Mouse (Mus musculus) stomach, embryonic 15.5 days (tissue): ENCODE data around the gene Hmgcll1. TPM values are rescaled to one million over a fixed set of nuclear protein-coding genes. Genes with fewer than 3 reads are reported as not detected.
A peak's percentile ranks its signal among the peaks of the same experiment; 100 is the strongest.

ENCODE experiments used
- ATAC-seq: fragments of 200-750 bp; cut with Nextera tagmentation; 2 replicates; pipeline ENCODE4 v1.8.0; 2017; ENCODE audit warnings: low read depth, moderate number of reproducible peaks, moderate TSS enrichment; ENCODE audit not compliant: insufficient read depth, low FRiP score
- H3K27ac ChIP-seq: fragments of 300-500 bp; sonication (generic); 2 replicates; pipeline ENCODE4 v1.5.1; 2015; ENCODE audit warnings: mild to moderate bottlenecking, inconsistent platforms
- H3K27me3 ChIP-seq: fragments of 300-500 bp; sonication (generic); replicated peaks from 2 replicates; pipeline ENCODE4 v1.6.1; 2015; ENCODE audit warnings: inconsistent platforms
- H3K36me3 ChIP-seq: fragments of 300-500 bp; sonication (generic); 2 replicates; pipeline ENCODE4 v1.6.1; 2015; ENCODE audit warnings: inconsistent platforms
- H3K4me1 ChIP-seq: fragments of 300-500 bp; sonication (generic); 2 replicates; pipeline ENCODE4 v1.6.1; 2015; ENCODE audit warnings: inconsistent platforms
- H3K4me2 ChIP-seq: fragments of 300-500 bp; sonication (generic); 2 replicates; pipeline ENCODE4 v1.6.1; 2015; ENCODE audit warnings: mild to moderate bottlenecking, inconsistent platforms
- H3K4me3 ChIP-seq: fragments of 300-500 bp; sonication (generic); replicated peaks from 2 replicates; pipeline ENCODE4 v1.5.1; 2015; ENCODE audit warnings: inconsistent platforms
- H3K9ac ChIP-seq: fragments of 300-500 bp; sonication (generic); 2 replicates; pipeline ENCODE4 v1.6.1; 2015; ENCODE audit warnings: inconsistent platforms
- H3K9me3 ChIP-seq: fragments of 300-500 bp; sonication (generic); 2 replicates; pipeline ENCODE4 v1.6.1; 2016; ENCODE audit warnings: inconsistent platforms
- WGBS: fragments of 180-500 bp; shearing (Covaris S2); methylation state at CpG from one replicate; pipeline ENCODE4 v1.1.7; 2015; 5-methylcytosine and 5-hydroxymethylcytosine counted together
- polyA plus RNA-seq: library from polyadenylated mRNA; unstranded; fragments of >200 nt; fragmentation: Nextera tagmentation; extraction: Ambion mirVana; gene quantifications from 2 replicates; pipeline ENCODE4 v1.2.1, GENCODE M21; 2015

The Hmgcll1 gene
- 3.2 and 4.4 TPM in 2 replicates for polyA plus RNA-seq

GRCm38 (mm10) chr9:76014631-76015531 is at the start of gene Hmgcll1:
TSS of gene Hmgcll1 (plus strand) at chr9:76014855.
- peak within 1 kb of the TSS; percentile 81 for H3K4me2 ChIP-seq
- H3K27me3 ChIP-seq: no peaks in the 10 kb centered on the region
- 7% methylated on average over 40 of the region's 40 CpGs for WGBS
- H3K4me1 ChIP-seq: 0 out of 2 replicates have a peak, but pooled peaks cover 8% of the 10 kb centered on the region
- H3K4me3 ChIP-seq: peak within 1 kb of the TSS; percentile 49
- no peaks in the 10 kb centered on the region for H3K9me3 ChIP-seq
- peak; percentile 73; the same call in 1 of the 2 replicates for ATAC-seq
- H3K27ac ChIP-seq: peak within 1 kb of the TSS; percentile 42
- no peaks in the 10 kb centered on the region for H3K36me3 ChIP-seq
- H3K9ac ChIP-seq: peak within 1 kb of the TSS; percentile 35; the same call in 1 of the 2 replicates

GRCm38 (mm10) chr9:75980097-75980496 is 34.6 kb upstream of the Hmgcll1 start:
- H3K27ac ChIP-seq: no peak overlapping the region
- no peak overlapping the region for H3K9ac ChIP-seq
- no peaks in the 10 kb centered on the region for H3K9me3 ChIP-seq
- H3K27me3 ChIP-seq: no peaks in the 10 kb centered on the region
- WGBS: 57% methylated on average over 1 of the region's 1 CpGs
- peak; percentile 92 for ATAC-seq
- H3K4me1 ChIP-seq: no peaks in the 10 kb centered on the region
- H3K4me3 ChIP-seq: no peak overlapping the region
- no peak overlapping the region for H3K4me2 ChIP-seq
- H3K36me3 ChIP-seq: no peaks in the 10 kb centered on the region

DNA sequence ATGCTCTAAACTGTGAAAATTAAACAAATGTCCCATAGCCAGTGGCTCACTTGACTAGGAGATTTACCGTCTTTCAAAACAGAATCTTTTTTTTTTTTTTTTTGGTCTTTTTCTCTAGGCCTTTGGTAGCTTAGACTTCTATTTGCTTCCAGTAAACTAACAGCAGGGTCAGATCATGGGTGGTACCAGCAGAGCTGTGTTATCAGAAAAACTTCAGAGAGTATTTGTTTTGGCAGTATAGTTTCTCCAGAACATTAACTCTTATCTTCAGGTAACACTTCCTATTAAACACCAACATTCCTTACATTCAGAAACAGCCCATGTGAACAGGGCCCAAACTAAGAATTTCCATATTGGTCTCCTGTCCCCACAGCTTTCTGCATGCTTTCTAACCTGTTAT is 33.5 kb upstream of the Hmgcll1 start:
- WGBS: 58% methylated on average over 1 of the region's 1 CpGs
- Histone ChIP-seq H3K27ac (no peak overlapping the region), H3K4me1 (no peaks in the 10 kb centered on the region), H3K4me3 (no peak overlapping the region), H3K9ac (no peak overlapping the region), H3K36me3 (no peaks in the 10 kb centered on the region), H3K27me3 (no peaks in the 10 kb centered on the region), H3K4me2 (no peak overlapping the region), H3K9me3 (no peaks in the 10 kb centered on the region)
- peak; percentile 83 for ATAC-seq

- no peaks in the 10 kb centered on the region for H3K36me3 ChIP-seq
- H3K9me3 ChIP-seq: no peaks in the 10 kb centered on the region
- WGBS: 59% methylated on average over 4 of the region's 4 CpGs
- ATAC-seq: no peak
- H3K27me3 ChIP-seq: no peaks in the 10 kb centered on the region
- H3K9ac ChIP-seq: no peak overlapping the region
- H3K27ac ChIP-seq: no peak overlapping the region
- no peak overlapping the region for H3K4me3 ChIP-seq
- no peak overlapping the region for H3K4me2 ChIP-seq
- H3K4me1 ChIP-seq: no peaks in the 10 kb centered on the region
Measured at GRCm38 (mm10) chr9:75989491-75989890, 25.2 kb upstream of the Hmgcll1 start.

GRCm38 (mm10) chr9:75998791-75999350 is 15.8 kb upstream of the Hmgcll1 start:
- no peaks in the 10 kb centered on the region for H3K4me1 ChIP-seq
- no peaks in the 10 kb centered on the region for H3K36me3 ChIP-seq
- no peak overlapping the region for H3K4me3 ChIP-seq
- no peaks in the 10 kb centered on the region for H3K27me3 ChIP-seq
- no peak overlapping the region for H3K27ac ChIP-seq
- no peak overlapping the region for H3K4me2 ChIP-seq
- no peak for ATAC-seq
- 36% methylated on average over 2 of the region's 2 CpGs for WGBS
- H3K9ac ChIP-seq: no peak overlapping the region
- no peaks in the 10 kb centered on the region for H3K9me3 ChIP-seq

GRCm38 (mm10) chr9:76000876-76001858 is 13.5 kb upstream of the Hmgcll1 start:
- ATAC-seq: no peak
- H3K27me3 ChIP-seq: no peaks in the 10 kb centered on the region
- no peak overlapping the region for H3K27ac ChIP-seq
- WGBS: 72% methylated on average over 10 of the region's 10 CpGs
- no peaks in the 10 kb centered on the region for H3K36me3 ChIP-seq
- no peak overlapping the region for H3K4me3 ChIP-seq
- H3K9ac ChIP-seq: no peak overlapping the region
- no peaks in the 10 kb centered on the region for H3K9me3 ChIP-seq
- H3K4me1 ChIP-seq: no peaks in the 10 kb centered on the region
- no peak overlapping the region for H3K4me2 ChIP-seq

GRCm38 (mm10) chr9:76003066-76003465 is 11.6 kb upstream of the Hmgcll1 start:
- no peak for ATAC-seq
- H3K27ac ChIP-seq: no peak overlapping the region
- H3K4me2 ChIP-seq: no peak overlapping the region
- no peaks in the 10 kb centered on the region; the same call in 1 of the 2 replicates for H3K4me1 ChIP-seq
- H3K36me3 ChIP-seq: no peaks in the 10 kb centered on the region
- no peak overlapping the region for H3K4me3 ChIP-seq
- no peak overlapping the region for H3K9ac ChIP-seq
- no peaks in the 10 kb centered on the region for H3K9me3 ChIP-seq
- 40% methylated on average over 3 of the region's 3 CpGs for WGBS
- H3K27me3 ChIP-seq: no peaks in the 10 kb centered on the region

- Histone ChIP-seq H3K36me3 (no peaks in the 10 kb centered on the region), H3K4me3 (no peak overlapping the region), H3K4me1 (no peaks in the 10 kb centered on the region; the same call in 1 of the 2 replicates), H3K27me3 (no peaks in the 10 kb centered on the region), H3K9me3 (no peaks in the 10 kb centered on the region), H3K9ac (no peak overlapping the region), H3K27ac (no peak overlapping the region), H3K4me2 (no peak overlapping the region)
- no peak for ATAC-seq
- WGBS: 21% methylated on average over 6 of the region's 6 CpGs
Measured at GRCm38 (mm10) chr9:76003637-76004036, 11.0 kb upstream of the Hmgcll1 start.

DNA sequence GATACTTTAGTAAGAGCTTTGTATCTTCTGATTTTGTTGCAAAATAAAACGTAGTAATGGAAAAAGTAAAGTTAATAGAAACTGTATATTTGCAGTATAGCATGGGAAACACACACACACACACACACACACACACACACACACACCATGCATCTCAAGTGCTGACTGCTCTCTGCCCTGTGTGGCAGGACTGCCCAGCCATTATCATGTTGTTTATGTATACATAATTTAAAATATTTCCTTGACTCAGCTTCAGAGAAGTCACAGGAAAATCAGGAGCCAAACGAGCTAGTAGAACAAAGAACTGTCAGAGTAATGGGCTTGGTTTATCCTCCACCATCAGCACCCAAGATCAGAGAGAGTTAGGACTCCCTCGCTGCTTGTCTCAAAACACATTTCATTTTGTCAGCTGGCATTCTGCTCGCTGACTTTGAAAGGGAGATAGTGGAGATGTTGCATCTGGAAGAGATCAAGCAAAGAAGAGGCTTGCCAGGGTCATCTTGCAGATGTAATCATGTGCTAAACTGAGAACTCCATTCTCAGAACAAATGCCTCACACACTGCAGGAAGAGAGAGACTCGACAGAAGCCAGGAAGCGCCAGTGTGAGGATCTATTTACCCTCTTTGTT is 7.2 kb upstream of the Hmgcll1 start:
- H3K4me2 ChIP-seq: no peak overlapping the region
- WGBS: 28% methylated on average over 6 of the region's 6 CpGs
- no peaks in the 10 kb centered on the region for H3K36me3 ChIP-seq
- no peak overlapping the region for H3K9ac ChIP-seq
- H3K4me1 ChIP-seq: no peaks in the 10 kb centered on the region; the same call in 1 of the 2 replicates
- no peak overlapping the region for H3K27ac ChIP-seq
- no peak overlapping the region for H3K4me3 ChIP-seq
- ATAC-seq: no peak
- no peaks in the 10 kb centered on the region for H3K9me3 ChIP-seq
- no peaks in the 10 kb centered on the region for H3K27me3 ChIP-seq

GRCm38 (mm10) chr9:76013789-76014188 is 866 bp upstream of the Hmgcll1 start:
- 62% methylated on average over 6 of the region's 6 CpGs for WGBS
- Histone ChIP-seq H3K4me3 (no peak overlapping the region), H3K27me3 (no peaks in the 10 kb centered on the region), H3K27ac (no peak overlapping the region), H3K9me3 (no peaks in the 10 kb centered on the region), H3K4me2 (no peak overlapping the region), H3K36me3 (no peaks in the 10 kb centered on the region), H3K4me1 (0 out of 2 replicates have a peak, but pooled peaks cover 8% of the 10 kb centered on the region), H3K9ac (no peak overlapping the region)
- no peak for ATAC-seq

DNA sequence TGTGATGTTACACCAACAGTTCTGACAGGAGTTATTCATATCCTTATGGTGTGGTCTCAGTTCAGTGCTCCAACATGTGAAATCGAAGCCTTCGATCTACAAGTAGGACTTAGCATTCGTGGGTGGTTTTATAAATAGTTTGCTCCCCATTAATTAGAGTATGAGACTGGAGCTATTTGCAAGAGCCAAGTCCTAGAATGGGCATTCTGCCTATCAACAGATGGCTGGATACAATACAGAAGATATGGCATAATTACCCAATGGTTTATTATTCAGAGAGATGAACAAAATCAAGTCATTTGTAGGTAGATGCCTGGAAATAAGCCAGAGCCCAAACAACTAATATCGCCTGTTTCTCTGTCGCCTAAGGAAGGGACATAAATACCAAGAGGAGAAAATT is 1.3 kb downstream of the Hmgcll1 start:
- Histone ChIP-seq H3K9ac (no peak overlapping the region), H3K27me3 (no peaks in the 10 kb centered on the region), H3K36me3 (no peaks in the 10 kb centered on the region), H3K4me1 (0 out of 2 replicates have a peak, but pooled peaks cover 8% of the 10 kb centered on the region), H3K9me3 (no peaks in the 10 kb centered on the region), H3K4me3 (no peak overlapping the region), H3K4me2 (no peak overlapping the region), H3K27ac (no peak overlapping the region)
- no peak for ATAC-seq
- 83% methylated on average over 5 of the region's 5 CpGs for WGBS
